Comparison of ENCODE assay signal across 8 mouse cellular contexts in genomic region chr6:142659038-142659437, GRCm38 (mm10). TPM values are rescaled to one million over a fixed set of nuclear protein-coding genes. Genes with fewer than 3 reads are reported as not detected.
DNase-seq lines count a peak whose midpoint lies in the region; ATAC-seq and TF ChIP-seq lines count a peak whose summit lies in the region.

No protein-coding gene starts in this region.

- no peak for DNase-seq in heart, adult 2 months
- DNase-seq in spleen, postnatal 4 days (ENCODE audit: low spot score in 2 of 2): peak; percentile 21 to 71
- no peak for DNase-seq in spleen, postnatal 36 days (ENCODE audit: low spot score in 2 of 2)
- peak; percentile 20 to 70 for DNase-seq in kidney, postnatal 36 days
- no peak for DNase-seq in urinary bladder, postnatal 4 days (ENCODE audit: low spot score in 2 of 2)
- DNase-seq in layer of hippocampus, postnatal 25 days (ENCODE audit: extremely low spot score in 1 of 2, low spot score in 1 of 2): no peak
- DNase-seq in urinary bladder, postnatal 14 days (ENCODE audit: low spot score): no peak

- no peak for TF ChIP-seq EP300 in heart, adult 2 months (IDR thresholded peaks at IDR 0.05; ENCODE audit: insufficient read depth, low read depth, low read length)

- no peak overlapping the region for H3K4me2 ChIP-seq in heart, embryonic 12.5 days

- intact Hi-C loops in heart, adult 2 months (cut with DNase I): loop anchor here (5.0 kb wide), 1 partner anchor 132 kb away; no protein-coding TSS in a partner anchor

- TF ChIP-seq CTCF in heart, adult 2 months (IDR thresholded peaks at IDR 0.05): peak; percentile 67

- WGBS in heart, adult 2 months: 74% methylated on average over 5 of the region's 5 CpGs
- 67% methylated on average over 5 of the region's 5 CpGs for WGBS in heart, embryonic 12.5 days

- TF ChIP-seq POLR2A in heart, adult 2 months (IDR thresholded peaks at IDR 0.05; ENCODE audit: insufficient read depth, low read depth, low read length): no peak

- peaks cover 2% of the 10 kb centered on the region; the same call in 1 of the 2 replicates for H3K36me3 ChIP-seq in heart, adult 2 months (ENCODE audit: control insufficient read depth, insufficient read depth, low read length)
- peaks cover 28% of the 10 kb centered on the region for H3K36me3 ChIP-seq in heart, embryonic 12.5 days

- H3K9ac ChIP-seq in heart, adult 2 months (ENCODE audit: low read depth, low read length): no peak overlapping the region
- H3K9ac ChIP-seq in heart, embryonic 12.5 days: no peak overlapping the region

- H3K27ac ChIP-seq in heart, adult 2 months: no peak overlapping the region
- no peak overlapping the region for H3K27ac ChIP-seq in heart, embryonic 12.5 days (ENCODE audit: poor library complexity, severe bottlenecking)

- no peak for ATAC-seq in heart, embryonic 12.5 days (ENCODE audit: insufficient number of reproducible peaks, low FRiP score)

- H3K4me1 ChIP-seq in heart, adult 2 months (ENCODE audit: control insufficient read depth, insufficient read depth, low read length): no peaks in the 10 kb centered on the region; the same call in 1 of the 2 replicates
- no peaks in the 10 kb centered on the region for H3K4me1 ChIP-seq in heart, embryonic 12.5 days (replicated peaks)

- H3K9me3 ChIP-seq in heart, embryonic 12.5 days (replicated peaks): no peaks in the 10 kb centered on the region

- H3K27me3 ChIP-seq in heart, adult 2 months (ENCODE audit: control insufficient read depth, insufficient read depth, low read length): no peaks in the 10 kb centered on the region
- no peaks in the 10 kb centered on the region for H3K27me3 ChIP-seq in heart, embryonic 12.5 days (replicated peaks)

- no peak overlapping the region for H3K4me3 ChIP-seq in heart, adult 2 months
- no peak overlapping the region for H3K4me3 ChIP-seq in heart, embryonic 12.5 days

- no peaks in the 10 kb centered on the region for H3K79me2 ChIP-seq in heart, adult 2 months (replicated peaks; ENCODE audit: control insufficient read depth, insufficient read depth, low read length)

RNA-seq across cellular contexts. Expression of gene Abcc9, which starts 43.1 kb away (rescaled TPM):
- total RNA-seq in heart, adult 2 months (2021): 100 to 1,000 TPM; 227 to 235 TPM
- 57.8 and 100 TPM in 2 replicates for polyA plus RNA-seq in heart, adult 2 months (2012; rRNA removed)
- polyA plus RNA-seq in heart, embryonic 12.5 days (2016; fragmentation: Nextera tagmentation; extraction: Ambion mirVana): 22.7 and 24.3 TPM in 2 replicates
- 1 to 10 TPM; 3.2 to 3.5 TPM for total RNA-seq in layer of hippocampus, postnatal 25 days (2021)

Comparison
In these comparisons a context has a peak if more than half of its experiments do, and no peak if none do; other contexts are left out.
1. DNase-seq: peak in spleen, postnatal 4 days (2 of 2) and kidney, postnatal 36 days (2 of 2); none in heart, adult 2 months (0 of 2), spleen, postnatal 36 days (0 of 2), urinary bladder, postnatal 4 days (0 of 2), layer of hippocampus, postnatal 25 days (0 of 2) and urinary bladder, postnatal 14 days (single experiment).
2. RNA of gene Abcc9, which starts 43.1 kb away (total RNA-seq): 227 to 235 TPM in heart, adult 2 months; 3.2 to 3.5 TPM in layer of hippocampus, postnatal 25 days; every median in the first group is over 10 times any median in the second.